Mouse (Mus musculus) heart, adult 2 months (tissue): ENCODE data around the gene Tmem171. TPM values are rescaled to one million over a fixed set of nuclear protein-coding genes. Genes with fewer than 3 reads are reported as not detected.

Source experiments
- DNase-seq, 2 experiments: peaks; one replicate each; pipeline ENCODE4 v3.0.0; 2021
- H3K27ac ChIP-seq: fragments of 200-600 bp; 2 replicates; pipeline ENCODE4 v1.8.1; 2022
- H3K27me3 ChIP-seq: fragments of 200-500 bp; 2 replicates; pipeline ENCODE4 v1.6.1; 2012; ENCODE audit warnings: mild to moderate bottlenecking, low read length, inconsistent platforms, mixed read lengths; ENCODE audit not compliant: control insufficient read depth, insufficient read depth
- H3K36me3 ChIP-seq: fragments of 200-500 bp; 2 replicates; pipeline ENCODE4 v1.6.1; 2012; ENCODE audit warnings: low read length, inconsistent platforms; ENCODE audit not compliant: control insufficient read depth, insufficient read depth
- H3K4me1 ChIP-seq: fragments of 200-500 bp; 2 replicates; pipeline ENCODE4 v1.6.1; 2011; ENCODE audit warnings: low read length; ENCODE audit not compliant: control insufficient read depth, insufficient read depth
- H3K4me3 ChIP-seq: fragments of 200-600 bp; 2 replicates; pipeline ENCODE4 v1.8.1; 2022
- H3K79me2 ChIP-seq: fragments of 200-500 bp; replicated peaks from 2 replicates; pipeline ENCODE4 v1.6.1; 2012; ENCODE audit warnings: mild to moderate bottlenecking, inconsistent platforms, low read length, moderate library complexity, mixed read lengths; ENCODE audit not compliant: control insufficient read depth, insufficient read depth
- H3K9ac ChIP-seq: fragments of 200-500 bp; 2 replicates; pipeline ENCODE4 v1.6.1; 2012; ENCODE audit warnings: low read depth, mild to moderate bottlenecking, control low read depth, inconsistent platforms, low read length, mixed read lengths
- CTCF ChIP-seq: fragments of 200-600 bp; IDR thresholded peaks from 2 replicates; pipeline ENCODE4 v1.8.1; 2022; ENCODE audit warnings: antibody characterized with exemption, mild to moderate bottlenecking, moderate library complexity
- EP300 ChIP-seq: fragments of 200-500 bp; IDR thresholded peaks from 2 replicates; pipeline ENCODE4 v1.6.1; 2011; ENCODE audit warnings: low read depth, low read length, control low read depth; ENCODE audit not compliant: insufficient read depth
- POLR2A ChIP-seq: fragments of 200-500 bp; IDR thresholded peaks from 2 replicates; pipeline ENCODE4 v1.6.1; 2011; ENCODE audit warnings: mild to moderate bottlenecking, low read depth, low read length, control low read depth; ENCODE audit not compliant: insufficient read depth
- WGBS: fragments of 180-500 bp; shearing (Covaris S2); methylation state at CpG from one replicate; pipeline ENCODE4 v1.1.7; 2018; 5-methylcytosine and 5-hydroxymethylcytosine counted together
- intact Hi-C: fragments of 180-260 bp; cut with DNase I; formaldehyde crosslinking; loops from one replicate; pipeline ENCODE4 v1.15.1; 2025
- polyA plus RNA-seq: library from polyadenylated mRNA; depleted of rRNA; stranded (reverse); fragments of >200 nt; gene quantifications from 2 replicates; pipeline ENCODE4 v1.2.3, GENCODE M21; 2012
- total RNA-seq, 2 experiments: library from RNA; stranded (reverse); gene quantifications; 2 replicates each; pipeline ENCODE4 v1.2.3; 2021

Tmem171 gene
- total and polyA plus RNA-seq, 3 experiments: 4.6 to 9.1 (median 8.1) TPM

DNA sequence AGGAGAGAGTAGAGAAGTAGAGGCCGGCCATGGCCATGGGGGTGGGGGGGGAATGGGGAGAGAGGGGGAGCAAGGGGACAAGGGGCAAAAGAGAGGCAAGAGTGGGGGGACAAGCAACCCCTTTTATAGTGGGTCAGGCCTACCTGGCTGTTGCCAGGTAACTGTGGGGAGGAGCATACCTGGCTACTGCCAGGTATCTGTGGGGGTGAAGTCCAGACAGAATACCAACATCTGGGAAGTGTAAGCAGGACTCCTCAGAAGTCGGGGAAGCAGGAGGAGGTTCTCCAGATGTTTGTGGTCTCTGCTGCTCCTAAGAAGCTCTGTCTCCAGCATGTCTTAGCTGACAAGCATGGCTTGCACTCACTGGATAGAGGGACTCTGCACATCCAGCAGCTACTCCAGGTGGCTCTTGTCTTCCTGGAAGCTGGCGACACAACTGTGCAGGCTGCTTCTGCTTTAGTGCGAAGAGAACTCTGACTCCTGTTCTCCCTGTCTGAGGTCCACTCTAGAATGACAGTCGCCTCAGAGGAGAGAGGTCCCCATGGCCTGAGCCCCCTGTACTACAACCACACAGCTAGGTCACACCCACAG is 14.1 kb downstream of the Tmem171 start:
- no peak for DNase-seq
- WGBS: 86% methylated on average over 5 of the region's 5 CpGs
- intact Hi-C loops: no loop called here
- no peak overlapping the region for H3K27ac ChIP-seq
- no peak overlapping the region for H3K9ac ChIP-seq
- no peaks in the 10 kb centered on the region for H3K79me2 ChIP-seq
- TF ChIP-seq POLR2A (no peak), CTCF (no peak), EP300 (no peak)
- no peaks in the 10 kb centered on the region for H3K27me3 ChIP-seq
- no peak overlapping the region for H3K4me3 ChIP-seq
- no peaks in the 10 kb centered on the region for H3K36me3 ChIP-seq
- H3K4me1 ChIP-seq: no peaks in the 10 kb centered on the region

DNA sequence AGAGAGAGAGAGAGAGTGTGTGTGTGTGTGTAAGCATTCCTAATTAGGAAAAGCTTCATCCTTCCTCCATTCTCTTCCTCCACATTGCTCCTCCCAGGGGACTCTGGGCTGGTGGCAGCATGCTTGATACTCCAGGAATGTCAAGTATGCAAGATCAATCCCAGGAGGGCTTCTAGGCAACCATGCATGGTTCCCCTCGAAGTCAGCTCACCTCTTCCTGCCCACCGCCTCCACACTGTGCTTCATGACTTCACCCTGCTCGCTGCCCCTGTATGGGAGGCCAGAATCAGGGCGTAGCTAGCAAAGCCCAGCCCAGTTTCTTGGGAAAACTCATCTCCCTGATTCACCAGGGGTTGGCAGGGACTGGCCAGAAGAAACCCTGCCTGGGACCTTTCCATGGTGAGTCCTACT is 15.0 kb downstream of the Tmem171 start:
- Histone ChIP-seq H3K9ac (no peak overlapping the region), H3K36me3 (no peaks in the 10 kb centered on the region), H3K4me1 (no peaks in the 10 kb centered on the region), H3K27me3 (no peaks in the 10 kb centered on the region), H3K4me3 (no peak overlapping the region), H3K79me2 (no peaks in the 10 kb centered on the region), H3K27ac (no peak overlapping the region)
- TF ChIP-seq CTCF: no peak
- no peak for TF ChIP-seq EP300
- no peak for TF ChIP-seq POLR2A
- no peak for DNase-seq
- intact Hi-C loops: no loop called here
- WGBS: 33% methylated on average over 4 of the region's 4 CpGs

DNA sequence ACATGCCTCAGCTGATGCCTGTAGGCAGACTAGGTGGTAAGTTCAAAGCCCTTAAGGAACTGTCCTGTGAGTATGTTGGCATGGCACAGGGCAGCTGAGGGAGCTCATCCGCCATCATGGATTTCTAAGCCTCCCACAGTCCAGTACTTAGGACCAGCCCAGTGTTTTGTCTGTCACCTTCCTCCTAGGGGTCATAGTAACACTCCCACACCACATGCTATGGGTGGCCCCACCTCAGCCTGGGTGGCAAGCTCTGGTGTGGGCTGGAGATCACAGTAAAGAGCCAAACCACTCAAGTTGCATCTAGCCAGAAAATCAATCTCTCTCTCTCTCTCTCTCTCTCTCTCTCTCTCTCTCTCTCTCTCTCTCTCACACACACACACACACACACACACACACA is 15.4 kb downstream of the Tmem171 start:
- intact Hi-C loops: no loop called here
- Histone ChIP-seq H3K27ac (no peak overlapping the region), H3K36me3 (no peaks in the 10 kb centered on the region), H3K27me3 (no peaks in the 10 kb centered on the region), H3K9ac (no peak overlapping the region), H3K4me1 (no peaks in the 10 kb centered on the region), H3K4me3 (no peak overlapping the region), H3K79me2 (no peaks in the 10 kb centered on the region)
- 86% methylated on average over 1 of the region's 1 CpGs for WGBS
- no peak for DNase-seq
- TF ChIP-seq CTCF: no peak
- no peak for TF ChIP-seq EP300
- no peak for TF ChIP-seq POLR2A

DNA sequence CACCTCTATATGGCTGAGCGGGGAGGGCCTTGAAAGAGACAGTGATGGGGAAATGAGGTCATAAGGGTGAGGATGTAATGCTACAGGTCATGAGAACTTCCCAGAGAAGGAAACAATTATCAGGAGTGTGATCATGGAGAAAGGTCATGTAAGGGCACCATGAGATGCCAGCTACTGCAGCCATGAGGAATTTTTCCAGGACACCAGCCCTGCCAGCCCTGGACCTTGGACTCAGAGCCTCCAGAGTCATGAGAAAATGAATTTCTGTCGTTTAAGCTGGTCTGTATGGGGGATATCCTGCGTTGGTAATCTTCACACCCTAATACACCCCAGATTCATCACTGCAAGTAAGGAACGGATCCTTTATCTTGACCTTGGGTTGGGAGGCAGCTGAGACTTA is 20.7 kb downstream of the Tmem171 start:
- no peak overlapping the region for H3K9ac ChIP-seq
- no peaks in the 10 kb centered on the region for H3K4me1 ChIP-seq
- H3K79me2 ChIP-seq: no peaks in the 10 kb centered on the region
- WGBS: 68% methylated on average over 4 of the region's 4 CpGs
- H3K36me3 ChIP-seq: no peaks in the 10 kb centered on the region
- no peak overlapping the region for H3K4me3 ChIP-seq
- TF ChIP-seq CTCF (no peak), POLR2A (no peak), EP300 (no peak)
- no peak overlapping the region for H3K27ac ChIP-seq
- intact Hi-C loops: no loop called here
- H3K27me3 ChIP-seq: no peaks in the 10 kb centered on the region
- DNase-seq: no peak

DNA sequence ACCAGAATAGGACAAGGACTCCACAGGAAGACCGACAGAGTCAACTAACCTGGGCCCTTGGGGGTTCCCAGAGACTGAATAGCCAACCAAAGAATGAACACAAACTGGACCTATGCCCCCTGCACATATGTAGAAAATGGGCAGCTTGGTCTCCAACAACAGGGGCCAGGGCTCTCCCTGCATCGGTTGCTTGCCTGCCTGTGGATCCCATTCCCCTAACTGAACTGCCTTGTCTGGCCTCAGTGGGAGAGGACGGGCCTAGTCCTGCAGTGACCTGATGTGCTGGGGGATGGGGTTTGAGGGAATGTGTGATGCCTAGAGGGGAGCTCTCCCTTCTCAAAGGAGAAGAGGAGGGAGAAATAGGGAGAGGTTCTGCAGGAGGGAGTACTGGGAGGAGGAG is 25.3 kb downstream of the Tmem171 start:
- Histone ChIP-seq H3K27me3 (no peaks in the 10 kb centered on the region), H3K4me3 (no peak overlapping the region), H3K79me2 (no peaks in the 10 kb centered on the region), H3K27ac (no peak overlapping the region), H3K9ac (no peak overlapping the region), H3K4me1 (no peaks in the 10 kb centered on the region; the same call in 1 of the 2 replicates), H3K36me3 (no peaks in the 10 kb centered on the region)
- WGBS: 69% methylated on average over 3 of the region's 3 CpGs
- intact Hi-C loops: no loop called here
- DNase-seq: no peak
- TF ChIP-seq EP300 (no peak), POLR2A (no peak), CTCF (no peak)

DNA sequence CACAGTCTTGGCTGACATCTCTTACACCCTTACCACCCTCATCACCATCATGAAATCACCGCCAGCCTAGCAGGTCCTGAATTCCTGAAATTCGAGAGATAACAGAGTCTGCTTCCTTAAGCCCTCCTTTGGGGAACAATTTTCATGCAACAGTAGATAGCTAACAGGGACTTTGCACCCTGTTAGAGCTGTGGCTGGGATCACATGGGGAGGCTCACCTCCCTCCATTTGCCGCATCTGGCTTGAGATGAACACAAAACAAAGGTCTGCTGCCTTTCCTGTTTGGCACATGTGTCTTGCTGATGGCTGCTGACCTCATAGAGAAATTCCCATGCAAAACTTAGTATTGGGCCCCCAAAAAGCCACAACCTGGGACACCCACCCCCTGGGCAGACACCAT is 27.3 kb downstream of the Tmem171 start:
- no peak for DNase-seq
- intact Hi-C loops: no loop called here
- Histone ChIP-seq H3K79me2 (no peaks in the 10 kb centered on the region), H3K27me3 (no peaks in the 10 kb centered on the region), H3K27ac (no peak overlapping the region), H3K36me3 (no peaks in the 10 kb centered on the region), H3K4me3 (no peak overlapping the region), H3K4me1 (no peaks in the 10 kb centered on the region; the same call in 1 of the 2 replicates), H3K9ac (no peak overlapping the region)
- TF ChIP-seq EP300 (no peak), CTCF (no peak), POLR2A (no peak)
- 25% methylated on average over 3 of the region's 3 CpGs for WGBS
